Mouse (Mus musculus): ENCODE data around the gene Irgq. TPM values are rescaled to one million over a fixed set of nuclear protein-coding genes. Genes with fewer than 3 reads are reported as not detected.
A peak's percentile ranks its signal among the peaks of the same experiment; 100 is the strongest.
"Not testable (repeated sequence)": the region's sequence is repeated elsewhere in the genome, so short reads cannot be mapped to it uniquely, and the experiment has no call there.

Irgq gene
- polyA plus RNA-seq (2014; fragmentation: Nextera tagmentation; extraction: Ambion mirVana): 11.4 and 12.0 TPM in 2 replicates

GRCm38 (mm10) chr7:24530062-24530931, at the start of gene Irgq:
Gene Irgq (plus strand): TSS chr7:24530689.
- Histone ChIP-seq H3K9ac (ENCODE audit: low read depth, low read length) (peak within 1 kb of the TSS; percentile 87), H3K9me3 (ENCODE audit: control insufficient read depth, low read length) (no peaks in the 10 kb centered on the region), H3K4me3 (ENCODE audit: low read depth, low read length) (peak within 1 kb of the TSS; percentile 68), H3K36me3 (ENCODE audit: control insufficient read depth, insufficient read depth, low read length) (peaks cover 24% of the 10 kb centered on the region), H3K4me1 (ENCODE audit: control insufficient read depth, insufficient read depth, low read length) (peaks cover 22% of the 10 kb centered on the region), H3K27ac (replicated peaks; ENCODE audit: low read depth, low read length) (peak within 1 kb of the TSS; percentile 92), H3K27me3 (replicated peaks; ENCODE audit: control insufficient read depth, insufficient read depth, low read length) (no peaks in the 10 kb centered on the region; the same call in 1 of the 2 replicates), H3K4me2 (ENCODE audit: low read depth, low read length) (peak within 1 kb of the TSS; percentile 98)
- ATAC-seq (ENCODE audit: low read depth): peak; percentile 97
- peak; percentile 100 for DNase-seq (ENCODE audit: low spot score)
- WGBS: under 1% methylated on average over 44 of the region's 44 CpGs

- no peak for DNase-seq (ENCODE audit: low spot score)
- Histone ChIP-seq H3K27me3 (replicated peaks; ENCODE audit: control insufficient read depth, insufficient read depth, low read length) (0 out of 2 replicates have a peak, but pooled peaks cover 18% of the 10 kb centered on the region), H3K9ac (ENCODE audit: low read depth, low read length) (peak overlapping the region; percentile 71), H3K27ac (replicated peaks; ENCODE audit: low read depth, low read length) (no peak overlapping the region), H3K4me3 (ENCODE audit: low read depth, low read length) (peak overlapping the region; percentile 65), H3K36me3 (ENCODE audit: control insufficient read depth, insufficient read depth, low read length) (no peaks in the 10 kb centered on the region), H3K9me3 (ENCODE audit: control insufficient read depth, low read length) (no peaks in the 10 kb centered on the region), H3K4me1 (ENCODE audit: control insufficient read depth, insufficient read depth, low read length) (peaks cover 10% of the 10 kb centered on the region; the same call in 1 of the 2 replicates), H3K4me2 (ENCODE audit: low read depth, low read length) (peak overlapping the region; percentile 98)
- 0 out of 2 replicates have a peak, but pooled peaks have one; percentile 4 for ATAC-seq (ENCODE audit: low read depth)
- 8% methylated on average over 12 of the region's 14 CpGs for WGBS
These were observed 49.5 kb upstream of the Irgq start for GRCm38 (mm10) chr7:24480986-24481473.

- H3K9ac ChIP-seq (ENCODE audit: low read depth, low read length): peak within 1 kb of the TSS; percentile 71
- H3K27me3 ChIP-seq (replicated peaks; ENCODE audit: control insufficient read depth, insufficient read depth, low read length): 0 out of 2 replicates have a peak, but pooled peaks cover 18% of the 10 kb centered on the region
- peak within 1 kb of the TSS; percentile 98 for H3K4me2 ChIP-seq (ENCODE audit: low read depth, low read length)
- H3K27ac ChIP-seq (replicated peaks; ENCODE audit: low read depth, low read length): no peak within 1 kb of the TSS
- DNase-seq (ENCODE audit: low spot score) (peak; percentile 84), ATAC-seq (ENCODE audit: low read depth) (peak; percentile 85)
- WGBS: 1% methylated on average over 35 of the region's 83 CpGs
- peaks cover 10% of the 10 kb centered on the region; the same call in 1 of the 2 replicates for H3K4me1 ChIP-seq (ENCODE audit: control insufficient read depth, insufficient read depth, low read length)
- peak within 1 kb of the TSS; percentile 65 for H3K4me3 ChIP-seq (ENCODE audit: low read depth, low read length)
- H3K36me3 ChIP-seq (ENCODE audit: control insufficient read depth, insufficient read depth, low read length): no peaks in the 10 kb centered on the region
- no peaks in the 10 kb centered on the region for H3K9me3 ChIP-seq (ENCODE audit: control insufficient read depth, low read length)
These were observed 48.8 kb upstream of the Irgq start, which contains the start of gene Cadm4 for GRCm38 (mm10) chr7:24481474-24482207. Gene Cadm4 (plus strand): TSS chr7:24482023.

- H3K9ac ChIP-seq (ENCODE audit: low read depth, low read length): peak overlapping the region; percentile 71
- WGBS: 5% methylated on average over 9 of the region's 38 CpGs
- no peaks in the 10 kb centered on the region for H3K9me3 ChIP-seq (ENCODE audit: control insufficient read depth, low read length)
- ATAC-seq (ENCODE audit: low read depth) (peak; percentile 6), DNase-seq (ENCODE audit: low spot score) (no peak)
- peaks cover 10% of the 10 kb centered on the region; the same call in 1 of the 2 replicates for H3K4me1 ChIP-seq (ENCODE audit: control insufficient read depth, insufficient read depth, low read length)
- 0 out of 2 replicates have a peak, but pooled peaks cover 18% of the 10 kb centered on the region for H3K27me3 ChIP-seq (replicated peaks; ENCODE audit: control insufficient read depth, insufficient read depth, low read length)
- no peaks in the 10 kb centered on the region for H3K36me3 ChIP-seq (ENCODE audit: control insufficient read depth, insufficient read depth, low read length)
- peak overlapping the region; percentile 65 for H3K4me3 ChIP-seq (ENCODE audit: low read depth, low read length)
- peak overlapping the region; percentile 98 for H3K4me2 ChIP-seq (ENCODE audit: low read depth, low read length)
- no peak overlapping the region for H3K27ac ChIP-seq (replicated peaks; ENCODE audit: low read depth, low read length)
These were observed 48.1 kb upstream of the Irgq start for GRCm38 (mm10) chr7:24482208-24483020.

- 0 out of 2 replicates have a peak, but pooled peaks cover 18% of the 10 kb centered on the region for H3K27me3 ChIP-seq (replicated peaks; ENCODE audit: control insufficient read depth, insufficient read depth, low read length)
- WGBS: 54% methylated on average over 4 of the region's 6 CpGs
These were observed 47.2 kb upstream of the Irgq start for GRCm38 (mm10) chr7:24483291-24483690.

GRCm38 (mm10) chr7:24485481-24485880, 45.0 kb upstream of the Irgq start:
- Histone ChIP-seq H3K4me1 (ENCODE audit: control insufficient read depth, insufficient read depth, low read length) (peaks cover 10% of the 10 kb centered on the region; the same call in 1 of the 2 replicates), H3K9ac (ENCODE audit: low read depth, low read length) (no peak overlapping the region), H3K27me3 (replicated peaks; ENCODE audit: control insufficient read depth, insufficient read depth, low read length) (0 out of 2 replicates have a peak, but pooled peaks cover 15% of the 10 kb centered on the region), H3K9me3 (ENCODE audit: control insufficient read depth, low read length) (no peaks in the 10 kb centered on the region), H3K27ac (replicated peaks; ENCODE audit: low read depth, low read length) (no peak overlapping the region), H3K4me2 (ENCODE audit: low read depth, low read length) (no peak overlapping the region), H3K4me3 (ENCODE audit: low read depth, low read length) (no peak overlapping the region), H3K36me3 (ENCODE audit: control insufficient read depth, insufficient read depth, low read length) (no peaks in the 10 kb centered on the region)
- 70% methylated on average over 9 of the region's 9 CpGs for WGBS
- ATAC-seq (ENCODE audit: low read depth) (no peak), DNase-seq (ENCODE audit: low spot score) (no peak)

More at GRCm38 (mm10) chr7:24483291-24483690, 47.2 kb upstream of the Irgq start:
- H3K9me3 ChIP-seq (ENCODE audit: control insufficient read depth, low read length); H3K4me3 ChIP-seq (ENCODE audit: low read depth, low read length); H3K27ac ChIP-seq (replicated peaks; ENCODE audit: low read depth, low read length); ATAC-seq (ENCODE audit: low read depth); H3K4me2 ChIP-seq (ENCODE audit: low read depth, low read length); H3K36me3 ChIP-seq (ENCODE audit: control insufficient read depth, insufficient read depth, low read length); H3K9ac ChIP-seq (ENCODE audit: low read depth, low read length); DNase-seq (ENCODE audit: low spot score): not testable (repeated sequence)
- peaks cover 10% of the 10 kb centered on the region; the same call in 1 of the 2 replicates for H3K4me1 ChIP-seq (ENCODE audit: control insufficient read depth, insufficient read depth, low read length)

GRCm38 (mm10) chr7:24486654-24487130, 43.8 kb upstream of the Irgq start:
- Histone ChIP-seq H3K9ac (ENCODE audit: low read depth, low read length) (no peak overlapping the region), H3K4me1 (ENCODE audit: control insufficient read depth, insufficient read depth, low read length) (peaks cover under 1% of the 10 kb centered on the region; the same call in 1 of the 2 replicates), H3K4me2 (ENCODE audit: low read depth, low read length) (no peak overlapping the region), H3K27me3 (replicated peaks; ENCODE audit: control insufficient read depth, insufficient read depth, low read length) (0 out of 2 replicates have a peak, but pooled peaks cover 5% of the 10 kb centered on the region), H3K36me3 (ENCODE audit: control insufficient read depth, insufficient read depth, low read length) (no peaks in the 10 kb centered on the region), H3K4me3 (ENCODE audit: low read depth, low read length) (no peak overlapping the region), H3K9me3 (ENCODE audit: control insufficient read depth, low read length) (no peaks in the 10 kb centered on the region), H3K27ac (replicated peaks; ENCODE audit: low read depth, low read length) (no peak overlapping the region)
- no peak for ATAC-seq (ENCODE audit: low read depth)
- WGBS: 59% methylated on average over 9 of the region's 9 CpGs
- DNase-seq (ENCODE audit: low spot score): no peak
